8 mouse cellular contexts compared by ENCODE assay signal in genomic region chr4:140358103-140358502, GRCm38 (mm10).
DNase-seq lines count a peak whose midpoint lies in the region; ATAC-seq and TF ChIP-seq lines count a peak whose summit lies in the region.

No protein-coding gene starts in this region.

- TF ChIP-seq POLR2A in lung, adult 2 months (IDR thresholded peaks at IDR 0.05; ENCODE audit: borderline replicate concordance, extremely low read depth, low read depth, low read length), result no peak
- TF ChIP-seq POLR2A in thymus, adult 2 months (IDR thresholded peaks at IDR 0.05; ENCODE audit: control insufficient read depth, extremely low read depth, insufficient read depth, low read length, poor library complexity), result no peak

- H3K27ac ChIP-seq in forebrain, postnatal 0 days (ENCODE audit: low read depth, low read length), result no peak overlapping the region
- no peak overlapping the region for H3K27ac ChIP-seq in forebrain, embryonic 16.5 days (ENCODE audit: low read length)
- no peak overlapping the region for H3K27ac ChIP-seq in thymus, adult 2 months (ENCODE audit: control insufficient read depth, insufficient read depth, low read length)

- TF ChIP-seq CTCF in forebrain, postnatal 0 days (IDR thresholded peaks at IDR 0.05; ENCODE audit: low read depth), result no peak; the same call in 1 of the 2 replicates
- TF ChIP-seq CTCF in lung, adult 2 months (IDR thresholded peaks at IDR 0.05; ENCODE audit: insufficient read depth, low read length), result no peak
- TF ChIP-seq CTCF in thymus, adult 2 months (IDR thresholded peaks at IDR 0.05; ENCODE audit: borderline replicate concordance, control insufficient read depth, extremely low read depth, insufficient read depth, low read length, poor library complexity), result no peak

- no peaks in the 10 kb centered on the region for H3K27me3 ChIP-seq in forebrain, postnatal 0 days (ENCODE audit: insufficient read depth, low read length)
- no peaks in the 10 kb centered on the region for H3K27me3 ChIP-seq in forebrain, embryonic 16.5 days (replicated peaks; ENCODE audit: control insufficient read depth, insufficient read depth, low read length)
- H3K27me3 ChIP-seq in thymus, adult 2 months (ENCODE audit: control insufficient read depth, insufficient read depth, low read length), result no peaks in the 10 kb centered on the region

- H3K4me2 ChIP-seq in forebrain, postnatal 0 days (ENCODE audit: low read depth), result no peak overlapping the region
- H3K4me2 ChIP-seq in forebrain, embryonic 16.5 days (ENCODE audit: low read length), result no peak overlapping the region

- H3K9me3 ChIP-seq in forebrain, postnatal 0 days (ENCODE audit: low read length), result no peaks in the 10 kb centered on the region
- no peaks in the 10 kb centered on the region for H3K9me3 ChIP-seq in forebrain, embryonic 16.5 days (ENCODE audit: control insufficient read depth, low read length)

- no peak overlapping the region for H3K4me3 ChIP-seq in forebrain, postnatal 0 days (ENCODE audit: low read depth, low read length)
- no peak overlapping the region for H3K4me3 ChIP-seq in forebrain, embryonic 16.5 days (replicated peaks; ENCODE audit: low read length)
- H3K4me3 ChIP-seq in lung, adult 2 months (replicated peaks; ENCODE audit: extremely low read depth, low read depth, low read length), result no peak overlapping the region
- no peak overlapping the region for H3K4me3 ChIP-seq in thymus, adult 2 months (ENCODE audit: control insufficient read depth, insufficient read depth, low read length)

- H3K36me3 ChIP-seq in forebrain, postnatal 0 days (ENCODE audit: insufficient read depth), result no peaks in the 10 kb centered on the region
- no peaks in the 10 kb centered on the region for H3K36me3 ChIP-seq in forebrain, embryonic 16.5 days (ENCODE audit: control insufficient read depth, insufficient read depth)
- no peaks in the 10 kb centered on the region for H3K36me3 ChIP-seq in thymus, adult 2 months (ENCODE audit: control insufficient read depth, insufficient read depth, low read length)

- no peak for ATAC-seq in forebrain, postnatal 0 days
- ATAC-seq in forebrain, embryonic 16.5 days, result no peak

- no peak overlapping the region for H3K9ac ChIP-seq in forebrain, postnatal 0 days
- no peak overlapping the region for H3K9ac ChIP-seq in forebrain, embryonic 16.5 days (replicated peaks; ENCODE audit: low read depth, low read length)

- intact Hi-C loops in heart, postnatal 10 days (cut with DNase I), result no loop called here

- WGBS in forebrain, postnatal 0 days, result 9% methylated on average over 5 of the region's 5 CpGs
- 5% methylated on average over 5 of the region's 5 CpGs for WGBS in forebrain, embryonic 16.5 days
- 4% methylated on average over 5 of the region's 5 CpGs for WGBS in lung, adult 2 months
- WGBS in thymus, adult 2 months, result 18% methylated on average over 5 of the region's 5 CpGs

- DNase-seq in forebrain, postnatal 0 days, result peak; percentile 52
- peak; percentile 25 for DNase-seq in 3134 (ENCODE audit: extremely low read depth, insufficient read length, low spot score)
- peak; percentile 88 for DNase-seq in adrenal gland, postnatal 25 days
- DNase-seq in heart, postnatal 10 days, result peak; percentile 81 to 87
- peak; percentile 46 for DNase-seq in lung, adult 2 months
- peak; percentile 45 for DNase-seq in thymus, adult 2 months
- DNase-seq in left cerebral cortex, adult 11 months (ENCODE audit: low spot score), result no peak

- H3K4me1 ChIP-seq in forebrain, postnatal 0 days (ENCODE audit: insufficient read depth), result peaks cover 5% of the 10 kb centered on the region
- peaks cover 20% of the 10 kb centered on the region for H3K4me1 ChIP-seq in forebrain, embryonic 16.5 days (replicated peaks; ENCODE audit: control insufficient read depth, insufficient read depth, low read length)
- H3K4me1 ChIP-seq in lung, adult 2 months (ENCODE audit: control insufficient read depth, insufficient read depth, low read length), result no peaks in the 10 kb centered on the region
- no peaks in the 10 kb centered on the region for H3K4me1 ChIP-seq in thymus, adult 2 months (replicated peaks; ENCODE audit: control insufficient read depth, insufficient read depth, low read length)
